Mouse (Mus musculus): ENCODE measurements around the gene Hist2h2be. TPM values are rescaled to one million over a fixed set of nuclear protein-coding genes. Genes with fewer than 3 reads are reported as not detected.
"Not testable (repeated sequence)": the region's sequence is repeated elsewhere in the genome, so short reads cannot be mapped to it uniquely, and the experiment has no call there.

The Hist2h2be gene
- polyA plus RNA-seq, 1 experiment from 2014 or later: 2.3 TPM

- H3K9me3 ChIP-seq (ENCODE audit: low read length): no peaks in the 10 kb centered on the region
- peak overlapping the region; percentile 94 for H3K27ac ChIP-seq (ENCODE audit: low read length)
- 3% methylated on average over 27 of the region's 27 CpGs for WGBS
- TF ChIP-seq CTCF (IDR thresholded peaks at IDR 0.05) (no peak), EP300 (IDR thresholded peaks at IDR 0.05) (no peak)
- peak overlapping the region; percentile 62 for H3K4me2 ChIP-seq (replicated peaks; ENCODE audit: low read depth, low read length)
- peaks cover 6% of the 10 kb centered on the region; the same call in 1 of the 2 replicates for H3K4me1 ChIP-seq (ENCODE audit: insufficient read depth, low read depth, low read length)
- peaks cover 4% of the 10 kb centered on the region; the same call in 1 of the 2 replicates for H3K27me3 ChIP-seq (replicated peaks; ENCODE audit: insufficient read depth, low read length)
- ATAC-seq (peak; percentile 29), DNase-seq (ENCODE audit: low spot score) (no peak)
- H3K36me3 ChIP-seq (ENCODE audit: insufficient read depth, low read length): no peaks in the 10 kb centered on the region
- peak overlapping the region; percentile 56 for H3K4me3 ChIP-seq (ENCODE audit: low read depth, low read length)
- peak overlapping the region; percentile 62 for H3K9ac ChIP-seq (replicated peaks; ENCODE audit: low read depth)
Measured at GRCm38 (mm10) chr3:96263558-96264403, 42.9 kb downstream of the Hist2h2be start.

- DNase-seq (ENCODE audit: low spot score) (no peak), ATAC-seq (no peak)
- no peaks in the 10 kb centered on the region for H3K36me3 ChIP-seq (ENCODE audit: insufficient read depth, low read length)
- no peak overlapping the region; the same call in 1 of the 2 replicates for H3K4me3 ChIP-seq (ENCODE audit: low read depth, low read length)
- peak overlapping the region; percentile 94 for H3K27ac ChIP-seq (ENCODE audit: low read length)
- peaks cover 6% of the 10 kb centered on the region; the same call in 1 of the 2 replicates for H3K4me1 ChIP-seq (ENCODE audit: insufficient read depth, low read depth, low read length)
- 65% methylated on average over 7 of the region's 7 CpGs for WGBS
- no peaks in the 10 kb centered on the region for H3K9me3 ChIP-seq (ENCODE audit: low read length)
- H3K27me3 ChIP-seq (replicated peaks; ENCODE audit: insufficient read depth, low read length): no peaks in the 10 kb centered on the region
- H3K9ac ChIP-seq (replicated peaks; ENCODE audit: low read depth): no peak overlapping the region
- peak overlapping the region; percentile 62 for H3K4me2 ChIP-seq (replicated peaks; ENCODE audit: low read depth, low read length)
- TF ChIP-seq CTCF (IDR thresholded peaks at IDR 0.05) (no peak), EP300 (IDR thresholded peaks at IDR 0.05) (no peak)
Measured at GRCm38 (mm10) chr3:96264404-96264949, 43.6 kb downstream of the Hist2h2be start.

GRCm38 (mm10) chr3:96266132-96266710, 45.3 kb downstream of the Hist2h2be start:
- Histone ChIP-seq H3K9ac (replicated peaks; ENCODE audit: low read depth) (no peak overlapping the region), H3K27me3 (replicated peaks; ENCODE audit: insufficient read depth, low read length) (no peaks in the 10 kb centered on the region), H3K4me1 (ENCODE audit: insufficient read depth, low read depth, low read length) (peaks cover 6% of the 10 kb centered on the region; the same call in 1 of the 2 replicates), H3K4me2 (replicated peaks; ENCODE audit: low read depth, low read length) (no peak overlapping the region), H3K27ac (ENCODE audit: low read length) (no peak overlapping the region), H3K36me3 (ENCODE audit: insufficient read depth, low read length) (no peaks in the 10 kb centered on the region), H3K4me3 (ENCODE audit: low read depth, low read length) (no peak overlapping the region), H3K9me3 (ENCODE audit: low read length) (no peaks in the 10 kb centered on the region)
- no peak for TF ChIP-seq EP300 (IDR thresholded peaks at IDR 0.05)
- no peak for TF ChIP-seq CTCF (IDR thresholded peaks at IDR 0.05)
- no peak for DNase-seq (ENCODE audit: low spot score)
- ATAC-seq: no peak
- WGBS: 81% methylated on average over 8 of the region's 8 CpGs

- no peaks in the 10 kb centered on the region for H3K27me3 ChIP-seq (replicated peaks; ENCODE audit: insufficient read depth, low read length)
- H3K4me3 ChIP-seq (ENCODE audit: low read depth, low read length): no peak overlapping the region; the same call in 1 of the 2 replicates
- H3K27ac ChIP-seq (ENCODE audit: low read length): peak overlapping the region; percentile 74; the same call in 1 of the 2 replicates
- ATAC-seq: no peak
- H3K4me1 ChIP-seq (ENCODE audit: insufficient read depth, low read depth, low read length): no peaks in the 10 kb centered on the region; the same call in 1 of the 2 replicates
- TF ChIP-seq CTCF (IDR thresholded peaks at IDR 0.05) (no peak), EP300 (IDR thresholded peaks at IDR 0.05) (no peak)
- H3K9ac ChIP-seq (replicated peaks; ENCODE audit: low read depth): no peak overlapping the region
- WGBS: 68% methylated on average over 4 of the region's 4 CpGs
- H3K9me3 ChIP-seq (ENCODE audit: low read length): no peaks in the 10 kb centered on the region
- no peak for DNase-seq (ENCODE audit: low spot score)
- peak overlapping the region; percentile 87; the same call in 1 of the 2 replicates for H3K4me2 ChIP-seq (replicated peaks; ENCODE audit: low read depth, low read length)
- no peaks in the 10 kb centered on the region for H3K36me3 ChIP-seq (ENCODE audit: insufficient read depth, low read length)
Measured at GRCm38 (mm10) chr3:96267541-96267940, 46.6 kb downstream of the Hist2h2be start.

GRCm38 (mm10) chr3:96268051-96268775, 47.3 kb downstream of the Hist2h2be start, which contains the start of gene Hist2h3b:
Gene Hist2h3b, plus strand, starts transcription at chr3:96268654.
- peak; percentile 66 for ATAC-seq
- WGBS: 11% methylated on average over 30 of the region's 30 CpGs

GRCm38 (mm10) chr3:96268776-96269378, 48.0 kb downstream of the Hist2h2be start:
- peak; percentile 30 for ATAC-seq
- DNase-seq (ENCODE audit: low spot score): not testable (repeated sequence)

More at GRCm38 (mm10) chr3:96268051-96268775, 47.3 kb downstream of the Hist2h2be start, which contains the start of gene Hist2h3b:
- peak within 1 kb of the TSS; percentile 49 for H3K4me3 ChIP-seq (ENCODE audit: low read depth, low read length)
- H3K27ac ChIP-seq (ENCODE audit: low read length): peak within 1 kb of the TSS; percentile 92
- H3K27me3 ChIP-seq (replicated peaks; ENCODE audit: insufficient read depth, low read length): no peaks in the 10 kb centered on the region
- H3K36me3 ChIP-seq (ENCODE audit: insufficient read depth, low read length): no peaks in the 10 kb centered on the region
- TF ChIP-seq EP300 (IDR thresholded peaks at IDR 0.05) (peak; percentile 6; the same call in 1 of the 2 replicates), CTCF (IDR thresholded peaks at IDR 0.05) (no peak)
- peak within 1 kb of the TSS; percentile 41; the same call in 1 of the 2 replicates for H3K9ac ChIP-seq (replicated peaks; ENCODE audit: low read depth)
- H3K9me3 ChIP-seq (ENCODE audit: low read length): no peaks in the 10 kb centered on the region
- peak within 1 kb of the TSS; percentile 87 for H3K4me2 ChIP-seq (replicated peaks; ENCODE audit: low read depth, low read length)
- H3K4me1 ChIP-seq (ENCODE audit: insufficient read depth, low read depth, low read length): no peaks in the 10 kb centered on the region
- peak; percentile 96 for DNase-seq (ENCODE audit: low spot score)

More at GRCm38 (mm10) chr3:96268776-96269378, 48.0 kb downstream of the Hist2h2be start:
- not testable (repeated sequence) for H3K36me3 ChIP-seq (ENCODE audit: insufficient read depth, low read length); H3K9me3 ChIP-seq (ENCODE audit: low read length); H3K4me1 ChIP-seq (ENCODE audit: insufficient read depth, low read depth, low read length); H3K27me3 ChIP-seq (replicated peaks; ENCODE audit: insufficient read depth, low read length)
- Histone ChIP-seq H3K4me2 (replicated peaks; ENCODE audit: low read depth, low read length) (peak overlapping the region; percentile 87), H3K27ac (ENCODE audit: low read length) (peak overlapping the region; percentile 92), H3K4me3 (ENCODE audit: low read depth, low read length) (peak overlapping the region; percentile 49), H3K9ac (replicated peaks; ENCODE audit: low read depth) (peak overlapping the region; percentile 41; the same call in 1 of the 2 replicates)
- under 1% methylated on average over 9 of the region's 44 CpGs for WGBS
